ENCODE assay signal across 8 mouse cellular contexts in genomic region chr1:143916587-143916986, GRCm38 (mm10).
DNase-seq lines count a peak whose midpoint lies in the region; ATAC-seq and TF ChIP-seq lines count a peak whose summit lies in the region.
"Had no signal": no experiment of that assay in that cellular context is flagged by ENCODE, and none has a peak within 500 bp of the region (broad histone marks: within the 10 kb centered on the region; RNA-seq: fewer than 3 reads in every experiment).

No protein-coding gene starts in this region.

- no peak for TF ChIP-seq CTCF in CH12.LX (conservative IDR thresholded peaks at IDR 0.05 in 1 of 2, IDR thresholded peaks at IDR 0.05 in 1 of 2; ENCODE audit: low read depth in 2 of 2, low read length in 2 of 2)

- dilution Hi-C loops in CH12.LX (cut with MboI; ENCODE audit: extremely low pct_ligation_motif_present, extremely low pct_unique_long_range_greater_than_20kb, low sequenced_read_pairs), result no loop called here

- no peaks in the 10 kb centered on the region for H3K27me3 ChIP-seq in CH12.LX (replicated peaks)
- H3K27me3 ChIP-seq: limb, embryonic 12.5 days had no signal

- no peak for TF ChIP-seq EP300 in CH12.LX (IDR thresholded peaks at IDR 0.05; ENCODE audit: low read length)

- DNase-seq in B cell, adult 2 months, result peak; percentile 77 to 78
- DNase-seq in CH12.LX (ENCODE audit: extremely low read depth), result peak; percentile 72
- peak; percentile 25 to 68 for DNase-seq in kidney, postnatal 25 days
- no peak for DNase-seq in adipocyte (ENCODE audit: low spot score)
- no peak for DNase-seq in frontal cortex, adult 2 months (ENCODE audit: extremely low spot score in 1 of 2, low spot score in 1 of 2)
- DNase-seq in gastrocnemius, postnatal 25 days, result no peak

- H3K4me1 ChIP-seq in CH12.LX (ENCODE audit: control insufficient read depth in 1 of 2, insufficient read depth in 2 of 2), result peaks cover 7 to 37% of the 10 kb centered on the region in 2 experiments; a peak in 3 of 4 replicates
- H3K4me1 ChIP-seq: limb, embryonic 12.5 days had no signal

- in situ Hi-C loops in CH12.LX (cut with MboI; ENCODE audit: low pct_ligation_motif_present, low pct_unique_long_range_greater_than_20kb, low sequenced_read_pairs), result no loop called here

- TF ChIP-seq RAD21 in CH12.LX (IDR thresholded peaks at IDR 0.05; ENCODE audit: low read depth, low read length), result no peak

- no peaks in the 10 kb centered on the region for H3K36me3 ChIP-seq in CH12.LX (replicated peaks in 1 of 2; ENCODE audit: control insufficient read depth in 1 of 2, insufficient read depth in 1 of 2, low read length in 1 of 2)
- H3K36me3 ChIP-seq: limb, embryonic 12.5 days had no signal

- H3K27ac ChIP-seq in CH12.LX (ENCODE audit: insufficient read depth, low read depth), result peak overlapping the region; percentile 35; the same call in 1 of the 2 replicates
- H3K27ac ChIP-seq: limb, embryonic 12.5 days had no signal

- H3K9me3 ChIP-seq in CH12.LX (replicated peaks; ENCODE audit: low read length), result no peaks in the 10 kb centered on the region
- H3K9me3 ChIP-seq: limb, embryonic 12.5 days had no signal

- H3K4me2 ChIP-seq in CH12.LX (ENCODE audit: insufficient read depth, low read depth, poor library complexity, severe bottlenecking), result peak overlapping the region; percentile 30
- H3K4me2 ChIP-seq: limb, embryonic 12.5 days had no signal

- H3K79me2 ChIP-seq in CH12.LX (replicated peaks; ENCODE audit: control insufficient read depth, extremely low read depth, insufficient read depth, poor library complexity, severe bottlenecking), result no peaks in the 10 kb centered on the region

- ATAC-seq in monocyte, adult 5-6 weeks (replicated peaks; ENCODE audit: insufficient number of reproducible peaks, low FRiP score, low TSS enrichment, poor library complexity, severe bottlenecking), result peak; percentile 86

- peak; percentile 51 for TF ChIP-seq POLR2A in CH12.LX (IDR thresholded peaks at IDR 0.05; ENCODE audit: low read depth, low read length)

- no peak overlapping the region for H3K4me3 ChIP-seq in CH12.LX (replicated peaks in 1 of 3; ENCODE audit: low read depth in 2 of 3, low read length in 2 of 3, poor library complexity in 1 of 3)
- H3K4me3 ChIP-seq: limb, embryonic 12.5 days had no signal

- H3K9ac ChIP-seq in CH12.LX (ENCODE audit: insufficient read depth, low read depth), result 0 out of 2 replicates have a peak overlapping the region, but pooled peaks have one; percentile 2
- H3K9ac ChIP-seq: limb, embryonic 12.5 days had no signal

TF ChIP-seq in CH12.LX, 34 proteins besides CTCF, POLR2A, EP300 and RAD21:
- TF ChIP-seq MYC (IDR thresholded peaks at IDR 0.05; ENCODE audit: low read depth, low read length), result no peak
- TF ChIP-seq UBTF (IDR thresholded peaks at IDR 0.05; ENCODE audit: low read depth, low read length), result no peak
- TF ChIP-seq SMC3 (IDR thresholded peaks at IDR 0.05; ENCODE audit: low read depth, low read length), result no peak
- no peak for TF ChIP-seq IRF4 (IDR thresholded peaks at IDR 0.05; ENCODE audit: low read depth, low read length)
- no peak for TF ChIP-seq MAZ (IDR thresholded peaks at IDR 0.05; ENCODE audit: low read depth, low read length)
- no peak for TF ChIP-seq MAX (IDR thresholded peaks at IDR 0.05; ENCODE audit: low read length)
- TF ChIP-seq ZKSCAN1 (IDR thresholded peaks at IDR 0.05; ENCODE audit: borderline replicate concordance, low read depth, low read length), result no peak
- TF ChIP-seq HCFC1 (IDR thresholded peaks at IDR 0.05; ENCODE audit: low read depth, low read length), result no peak
- no peak for TF ChIP-seq ZNF384 (IDR thresholded peaks at IDR 0.05; ENCODE audit: low read depth, low read length)
- no peak for TF ChIP-seq MEF2A (IDR thresholded peaks at IDR 0.05; ENCODE audit: borderline replicate concordance, low read depth, low read length)
- TF ChIP-seq USF1 (IDR thresholded peaks at IDR 0.05; ENCODE audit: low read depth, low read length), result no peak
- TF ChIP-seq TBP (conservative IDR thresholded peaks at IDR 0.05; ENCODE audit: low read depth, low read length), result no peak
- TF ChIP-seq TCF12 (IDR thresholded peaks at IDR 0.05; ENCODE audit: low read depth, low read length), result no peak

Comparison
In these comparisons a context has a peak if more than half of its experiments do, and no peak if none do; other contexts are left out.
1. DNase-seq: peak in B cell, adult 2 months (2 of 2), CH12.LX (single experiment) and kidney, postnatal 25 days (2 of 2); none in adipocyte (single experiment), frontal cortex, adult 2 months (0 of 2) and gastrocnemius, postnatal 25 days (single experiment).